Mouse (Mus musculus) ES-CJ7 (cell line): ENCODE data around the gene Ak2.

Source experiments
- DNase-seq: peaks from one replicate; pipeline ENCODE4 v3.0.0; 2011; ENCODE audit warnings: low read depth, low spot score

The Ak2 gene

DNA sequence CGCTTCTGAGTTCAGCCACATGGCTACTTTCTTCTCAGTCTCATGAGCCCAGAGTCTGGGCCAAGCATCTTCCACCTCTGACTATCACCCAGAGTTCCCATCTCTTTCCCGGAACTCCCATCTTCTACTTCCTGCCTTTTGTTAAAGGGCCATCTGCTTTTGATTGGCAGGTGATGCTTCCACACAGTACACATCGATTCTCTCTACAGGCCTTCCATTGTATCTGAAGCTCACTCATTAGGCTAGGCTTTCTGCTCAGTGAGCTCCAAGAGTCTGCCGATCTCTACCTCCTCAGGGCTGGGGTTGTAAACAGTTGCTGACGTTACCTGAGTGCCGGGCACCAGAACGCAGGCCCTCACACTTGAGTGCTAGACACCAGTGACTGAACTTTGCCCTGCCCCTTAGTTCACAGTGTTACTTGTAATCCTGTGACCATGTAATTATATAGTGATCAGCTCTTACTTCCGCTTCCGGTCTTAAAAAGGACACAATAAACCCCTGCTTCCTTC is at the start of gene Ak2:
Gene Ak2, plus strand, starts transcription at position 459 of the 509 bp plus-strand sequence.
- DNase-seq, result peak; percentile 33

DNA sequence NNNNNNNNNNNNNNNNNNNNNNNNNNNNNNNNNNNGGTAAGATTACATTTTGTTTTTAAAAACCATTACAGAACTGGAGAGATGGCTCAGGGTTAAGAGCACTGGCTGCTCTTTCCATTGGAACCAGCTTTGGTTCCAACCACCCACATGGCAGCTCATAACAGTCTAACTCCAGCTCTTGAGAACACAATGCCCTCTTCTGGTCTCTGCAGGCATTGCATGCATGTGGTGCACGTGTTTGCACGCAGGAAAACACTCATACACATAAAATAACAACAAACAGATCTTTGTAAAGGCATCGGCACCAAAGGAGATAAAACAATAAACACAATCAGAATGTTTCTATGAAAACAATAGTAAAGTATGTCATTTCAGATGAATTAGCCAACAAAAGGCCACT is 49.4 kb upstream of the Ak2 start:
- peak; percentile 68 for DNase-seq

DNA sequence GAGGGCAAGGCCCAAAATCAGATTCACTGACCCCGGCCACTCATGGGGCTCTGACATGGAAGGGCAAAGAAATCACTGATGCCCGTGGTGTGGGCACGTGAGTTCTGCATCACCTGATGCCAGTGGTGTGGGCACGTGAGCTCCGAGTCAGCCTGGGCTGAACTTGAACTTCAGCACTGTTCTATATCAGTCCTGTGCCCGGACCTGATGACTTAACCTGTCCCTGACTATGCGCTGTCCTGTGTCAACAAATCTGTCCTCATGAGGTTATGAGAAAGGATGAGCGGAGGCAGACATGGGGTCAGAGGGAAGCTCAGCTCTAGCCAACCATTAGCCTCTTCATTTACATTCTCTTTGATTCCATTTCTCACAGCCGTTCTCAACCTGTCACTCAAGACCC is 45.0 kb upstream of the Ak2 start:
- DNase-seq, result no peak

DNA sequence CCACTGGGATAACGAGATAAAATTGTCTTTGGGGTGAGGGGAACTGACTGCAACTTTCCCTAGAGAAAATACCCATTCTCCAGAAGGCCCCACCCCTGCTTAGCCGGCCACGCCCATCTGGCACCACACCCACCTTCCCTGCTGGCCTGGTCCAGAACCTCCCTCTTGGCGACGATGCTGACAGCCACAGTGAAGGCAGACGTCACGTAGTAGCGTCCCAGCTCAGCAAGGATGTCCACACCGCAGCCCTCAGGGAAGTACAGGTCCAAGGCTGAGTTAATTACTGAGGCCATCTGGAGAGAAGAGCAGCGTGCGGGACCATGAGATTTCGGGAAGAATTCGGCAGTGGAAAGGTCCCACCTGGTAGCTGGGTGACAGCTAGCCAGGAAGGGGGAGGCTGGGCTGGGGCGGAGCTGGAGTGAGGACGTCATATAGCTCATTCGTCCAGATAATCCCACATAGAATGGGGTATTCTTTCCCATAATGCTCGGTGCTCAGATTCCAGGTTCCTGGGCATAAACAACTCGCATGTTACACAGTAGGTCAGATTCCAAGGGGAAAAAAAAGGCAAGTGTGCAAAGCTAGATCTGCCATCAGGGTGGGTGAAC is 44.3 kb upstream of the Ak2 start:
- DNase-seq, result peak; percentile 76

DNA sequence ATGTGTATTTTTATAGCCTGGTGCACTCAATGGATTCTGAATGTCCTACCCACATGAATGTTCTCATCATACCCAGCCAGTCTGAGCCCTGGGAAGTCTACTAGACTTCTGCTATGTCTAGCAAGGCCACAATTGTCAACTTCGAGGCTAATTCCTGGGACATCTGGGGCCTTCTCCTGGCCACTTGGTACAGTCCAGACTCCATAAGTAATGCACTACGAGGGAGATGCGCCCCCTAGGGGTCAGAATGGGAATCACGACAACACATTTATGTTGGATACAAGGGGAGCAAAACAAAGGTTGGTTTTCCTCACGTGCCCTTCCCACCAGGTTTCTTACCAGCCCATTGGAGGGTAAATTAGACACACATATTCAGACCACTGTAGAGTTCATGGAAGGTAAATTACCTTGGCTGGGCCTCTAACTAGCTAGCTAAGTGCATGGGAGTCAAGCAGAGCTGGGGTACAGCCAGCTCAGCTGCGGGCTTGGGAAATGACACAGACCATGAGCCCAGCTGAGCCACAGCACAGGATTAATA is 43.6 kb upstream of the Ak2 start:
- peak; percentile 80 for DNase-seq

DNA sequence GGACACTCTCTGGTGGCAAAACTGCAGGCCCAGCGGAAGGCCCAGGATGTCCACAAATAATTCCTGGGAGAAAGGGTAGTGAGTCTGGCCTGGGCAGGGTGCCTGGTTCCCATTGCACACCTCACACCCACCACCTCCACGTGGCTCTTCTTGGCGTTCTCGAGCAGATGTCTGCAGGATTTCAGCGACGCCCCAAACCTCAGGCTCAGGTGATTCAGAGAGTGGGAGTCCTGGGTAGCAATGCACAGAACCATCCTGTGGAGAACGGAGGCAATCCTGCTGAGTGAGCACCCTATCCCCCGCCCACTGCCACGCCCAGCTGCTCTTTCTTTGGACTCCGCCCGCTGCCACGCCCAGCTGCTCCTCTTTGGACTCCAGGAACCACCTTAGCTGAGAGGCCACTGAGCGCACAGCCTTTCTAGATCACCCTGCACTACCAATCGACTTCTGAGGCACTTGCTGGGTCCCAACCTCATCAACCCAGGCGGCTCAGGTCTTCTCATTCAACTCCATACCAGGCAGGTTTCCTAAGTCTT is 42.2 kb upstream of the Ak2 start:
- peak; percentile 62 for DNase-seq

DNA sequence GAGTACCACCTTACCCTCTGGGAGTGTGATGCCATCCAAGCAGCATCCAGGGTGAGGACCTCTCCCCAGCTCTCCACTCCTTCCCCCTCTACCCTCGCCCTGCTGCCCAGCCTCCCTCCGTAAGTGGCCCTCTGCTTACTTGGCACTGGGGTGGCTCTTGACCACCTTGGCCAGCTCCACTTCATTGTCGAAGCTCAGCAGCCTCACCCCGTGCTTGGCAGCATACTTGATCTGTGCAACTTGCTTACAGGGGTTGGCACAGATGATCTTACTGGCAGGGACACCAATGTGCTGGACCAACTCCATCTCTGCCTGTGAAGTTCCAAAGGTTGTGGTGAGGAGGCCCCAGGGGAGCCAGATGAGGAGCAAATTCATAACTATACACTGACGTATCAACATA is 41.3 kb upstream of the Ak2 start:
- DNase-seq, result no peak

DNA sequence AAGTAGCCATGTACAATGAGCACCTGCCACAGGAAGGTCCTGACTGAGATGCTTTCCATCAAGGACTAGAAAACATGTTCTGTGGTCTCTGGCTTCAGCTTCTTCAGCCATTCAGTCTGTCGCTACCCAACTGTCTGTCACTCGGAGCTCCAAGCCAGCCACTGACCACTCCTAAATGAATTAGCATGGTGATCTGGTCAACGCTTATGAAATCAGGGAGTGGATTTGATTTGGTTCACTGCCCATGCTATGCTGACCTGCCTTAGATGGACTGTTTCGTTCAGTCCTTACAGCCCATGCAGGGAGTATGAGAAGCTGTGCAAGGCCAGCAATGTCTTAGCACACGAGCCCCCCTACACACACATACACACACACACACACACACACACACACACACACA is 37.9 kb upstream of the Ak2 start:
- DNase-seq, result no peak

DNA sequence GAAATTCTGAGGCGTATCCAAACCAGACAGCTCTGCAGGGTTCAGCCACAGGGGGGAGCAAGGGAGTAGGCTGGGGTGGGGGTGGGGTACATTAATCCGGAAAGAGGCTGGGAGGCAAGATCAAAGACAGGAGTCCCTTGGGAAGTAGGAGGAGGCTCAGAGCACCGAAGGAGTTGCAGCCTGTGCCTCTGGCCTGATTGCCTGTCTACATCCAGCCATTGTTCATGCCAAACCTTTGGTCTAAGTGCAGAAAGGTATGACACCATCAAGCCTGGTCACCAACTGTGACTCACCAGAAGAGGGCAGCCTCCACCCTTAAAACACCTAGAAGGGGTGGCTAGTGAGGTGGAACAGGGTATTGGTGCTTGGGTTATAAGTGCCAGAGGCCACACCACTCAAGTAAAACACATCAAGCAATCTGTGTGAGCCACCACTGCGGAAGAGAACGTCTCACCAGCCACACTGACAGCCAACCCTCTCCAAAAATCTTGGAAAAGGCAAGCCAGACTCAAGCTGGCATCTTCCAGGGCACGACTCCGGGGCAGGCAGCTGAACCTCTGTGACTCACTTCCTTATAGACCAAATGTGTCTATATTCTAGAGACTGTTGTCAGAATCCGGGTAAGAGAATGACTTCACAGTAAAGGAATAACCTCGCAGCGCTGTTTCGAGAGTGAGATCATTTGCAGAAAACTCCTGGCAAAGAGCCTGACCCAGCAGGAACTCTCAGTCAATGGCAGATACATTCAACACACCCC is 34.4 kb upstream of the Ak2 start:
- peak; percentile 85 for DNase-seq

DNA sequence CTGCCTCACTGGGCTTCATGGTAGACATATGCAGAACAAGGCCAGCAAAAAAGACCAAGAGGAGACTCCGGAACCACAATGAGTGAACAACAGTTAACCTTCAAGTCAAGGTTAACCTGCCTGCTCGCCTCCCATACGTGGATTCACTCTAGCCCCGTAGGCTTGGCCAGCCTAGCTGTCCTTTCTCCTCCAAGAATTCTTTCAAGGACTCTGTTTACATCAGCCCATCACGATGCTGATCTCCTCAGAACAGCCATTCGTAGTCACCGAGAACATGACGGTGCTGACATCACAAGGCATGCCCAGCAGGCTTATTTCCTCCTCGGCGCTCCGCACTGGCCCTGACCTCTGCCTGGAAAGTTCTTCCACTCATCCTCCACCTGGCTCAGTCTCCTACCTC is 33.6 kb upstream of the Ak2 start:
- no peak for DNase-seq

DNA sequence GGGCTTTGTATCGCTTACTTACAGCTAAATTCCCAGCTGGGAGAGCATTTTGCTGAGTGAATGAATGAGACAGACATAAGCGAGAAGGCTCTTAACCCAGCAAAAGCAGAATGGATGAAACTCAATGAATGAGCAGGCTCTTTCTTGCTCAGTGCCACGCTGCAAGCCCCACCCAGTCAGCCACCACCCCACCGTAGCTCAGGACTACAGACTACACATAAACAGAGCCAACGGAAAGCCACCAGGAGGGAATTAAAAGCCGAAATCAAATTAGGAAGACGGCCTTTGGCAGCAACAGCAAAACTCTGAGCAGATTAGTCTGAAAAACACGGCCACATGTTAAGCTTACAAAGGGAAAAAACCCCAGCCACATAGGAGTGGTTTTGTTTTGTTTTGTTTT is 32.9 kb upstream of the Ak2 start:
- no peak for DNase-seq

DNA sequence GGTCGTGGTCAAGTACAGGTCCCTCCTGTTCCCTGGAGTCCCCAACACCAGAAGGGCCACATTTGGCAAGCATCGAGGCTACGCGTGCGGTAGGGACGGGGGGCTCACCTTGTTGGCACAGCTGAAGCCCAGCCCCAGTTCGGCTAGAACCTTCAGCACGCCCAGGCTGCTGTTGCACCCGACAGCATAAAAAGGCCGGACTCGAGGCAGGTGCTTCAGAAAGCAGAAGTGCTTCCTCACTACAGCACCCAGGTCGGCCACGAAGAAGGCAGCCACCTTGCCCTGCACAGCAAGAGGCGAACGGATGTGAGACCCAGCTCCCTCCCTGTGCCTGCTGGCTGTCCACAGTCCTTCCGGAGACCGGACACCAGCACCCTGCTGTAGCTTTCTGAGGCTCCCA is 32.1 kb upstream of the Ak2 start:
- DNase-seq, result no peak

DNA sequence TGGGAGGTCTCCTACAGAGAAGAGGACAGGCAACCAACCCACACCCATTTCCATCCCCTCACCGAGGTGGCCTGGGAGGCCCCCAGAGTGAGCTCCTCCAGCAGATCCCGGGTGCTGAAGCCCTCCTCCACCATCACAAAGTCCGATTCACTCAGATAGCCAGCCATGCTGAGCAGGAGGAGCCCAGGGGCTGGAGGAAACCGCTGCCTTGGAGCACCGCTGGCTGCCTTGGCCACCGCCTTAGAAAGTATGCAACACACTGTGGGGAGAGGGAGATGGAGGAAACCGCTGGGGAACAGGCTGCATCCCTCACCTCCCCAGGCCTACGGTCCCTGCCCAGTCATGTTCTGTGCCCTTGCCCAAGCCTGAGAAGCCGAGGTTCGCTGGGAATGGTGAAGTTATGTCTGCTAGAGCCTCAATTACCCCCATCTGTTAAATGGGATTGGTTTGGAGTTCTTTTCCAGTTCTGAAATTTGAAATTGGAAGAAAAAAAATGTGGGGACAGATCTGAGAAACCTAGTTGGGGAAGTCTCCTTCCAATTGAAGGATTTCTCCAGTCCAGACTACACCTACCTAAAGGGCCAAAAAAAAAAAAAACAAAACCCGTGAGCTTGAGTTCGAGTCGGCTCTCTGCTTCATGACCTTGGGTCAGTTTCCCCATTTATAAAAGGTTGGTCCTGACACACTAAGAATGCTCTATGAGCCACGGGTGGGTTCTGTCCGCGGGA is 30.3 kb upstream of the Ak2 start:
- DNase-seq, result no peak

DNA sequence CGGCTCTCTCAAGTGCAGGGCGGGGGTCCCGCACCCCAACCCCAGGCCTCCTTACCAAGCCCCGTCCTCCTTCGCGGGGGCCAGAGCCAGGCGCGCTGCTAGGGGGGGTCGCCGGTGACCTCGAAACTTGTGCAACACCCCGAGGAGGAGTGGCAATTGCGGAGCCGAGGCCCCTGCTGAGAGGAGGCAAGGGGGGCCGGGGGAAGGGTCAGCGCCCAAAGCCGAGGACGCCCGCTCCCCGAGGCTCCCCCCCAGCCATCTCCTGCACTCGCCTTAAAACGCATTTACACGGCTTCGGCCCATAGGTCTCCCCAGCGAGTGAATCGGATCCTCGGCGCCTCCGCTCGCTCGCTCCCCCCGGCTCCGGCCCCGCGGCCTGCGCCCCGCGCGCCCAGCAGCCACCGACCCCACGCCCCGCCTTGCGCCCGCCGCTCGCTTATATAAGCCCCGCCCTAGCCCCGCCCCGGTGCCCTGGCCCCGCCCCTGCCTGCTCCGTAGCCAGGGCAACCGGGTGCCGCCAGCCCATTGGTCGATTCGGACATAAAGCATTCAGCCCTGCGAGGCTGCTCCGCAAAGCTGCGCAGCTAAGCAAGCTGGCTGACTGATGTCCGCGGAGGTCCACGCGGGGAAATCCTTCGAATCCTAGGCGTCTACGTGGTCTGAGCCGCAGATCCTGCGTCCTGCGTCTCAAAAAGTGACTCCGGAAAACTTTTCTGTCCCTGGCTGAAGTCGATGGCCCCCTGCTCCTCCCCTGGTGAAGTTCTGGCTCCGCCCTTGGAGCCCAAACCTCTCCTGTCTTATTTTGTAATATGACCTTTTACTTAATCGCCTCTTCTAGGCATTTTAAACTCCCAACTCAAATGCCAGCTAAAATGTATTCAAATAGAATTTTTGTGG is 29.5 kb upstream of the Ak2 start, which contains the start of gene Azin2:
Gene Azin2, minus strand, starts transcription at position 414 of the 897 bp plus-strand sequence.
- peak; percentile 89 for DNase-seq

DNA sequence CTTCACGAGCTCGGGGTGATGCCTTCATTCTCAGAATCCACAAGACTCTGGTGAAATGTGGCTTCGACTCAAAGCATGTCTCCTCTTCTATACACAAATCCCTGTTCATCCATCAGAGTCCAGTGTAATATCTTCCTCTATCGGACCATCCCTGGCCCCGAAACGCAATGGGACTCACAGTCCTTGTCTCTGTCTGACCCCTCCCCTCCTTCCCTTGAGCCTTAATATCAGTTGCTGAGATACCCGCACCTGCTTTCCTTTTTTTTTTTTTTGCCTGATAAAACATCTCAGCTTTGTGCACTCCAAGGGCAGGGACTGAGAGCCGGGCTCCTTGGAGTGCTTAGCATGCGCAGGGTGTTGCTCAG is 28.9 kb upstream of the Ak2 start:
- no peak for DNase-seq

DNA sequence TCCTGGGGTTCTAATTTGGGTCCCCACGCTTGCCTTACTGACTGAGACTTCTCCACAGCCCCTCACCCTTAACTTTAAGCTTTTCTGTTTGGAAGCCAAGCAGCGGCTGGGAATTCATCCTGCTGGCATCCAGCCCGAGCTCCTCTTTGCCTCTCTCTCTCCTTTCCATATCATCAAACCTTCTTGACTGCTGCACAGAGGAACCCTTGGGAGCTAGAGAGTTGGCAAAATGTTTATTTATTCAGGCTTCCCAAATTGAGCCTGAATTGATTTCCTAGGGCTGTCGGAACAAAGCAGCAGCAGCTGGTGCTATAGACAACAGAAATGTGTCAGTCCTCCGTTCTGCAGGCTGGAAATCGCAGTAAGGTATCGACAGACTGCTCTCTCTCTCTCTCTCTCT is 25.0 kb upstream of the Ak2 start:
- DNase-seq, result no peak

DNA sequence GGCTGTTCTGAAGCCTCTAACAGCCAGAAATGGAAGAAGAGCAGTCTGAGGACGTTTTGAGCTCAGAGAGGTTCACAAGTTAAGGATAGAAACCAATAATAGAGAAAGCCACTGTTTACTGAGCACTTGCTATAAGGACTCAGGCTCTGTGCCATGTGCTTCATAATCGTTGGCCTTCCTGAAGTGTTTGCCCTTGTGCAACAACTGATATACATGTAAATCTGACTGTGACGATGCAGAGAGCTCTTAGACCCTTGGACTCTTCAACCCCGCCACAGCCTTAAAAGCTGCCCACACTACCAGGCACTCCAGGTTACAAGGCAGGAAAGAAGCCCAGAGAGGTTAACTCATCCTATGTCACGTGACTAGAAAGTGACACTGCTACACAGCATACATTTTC is 22.7 kb upstream of the Ak2 start:
- DNase-seq, result no peak

DNA sequence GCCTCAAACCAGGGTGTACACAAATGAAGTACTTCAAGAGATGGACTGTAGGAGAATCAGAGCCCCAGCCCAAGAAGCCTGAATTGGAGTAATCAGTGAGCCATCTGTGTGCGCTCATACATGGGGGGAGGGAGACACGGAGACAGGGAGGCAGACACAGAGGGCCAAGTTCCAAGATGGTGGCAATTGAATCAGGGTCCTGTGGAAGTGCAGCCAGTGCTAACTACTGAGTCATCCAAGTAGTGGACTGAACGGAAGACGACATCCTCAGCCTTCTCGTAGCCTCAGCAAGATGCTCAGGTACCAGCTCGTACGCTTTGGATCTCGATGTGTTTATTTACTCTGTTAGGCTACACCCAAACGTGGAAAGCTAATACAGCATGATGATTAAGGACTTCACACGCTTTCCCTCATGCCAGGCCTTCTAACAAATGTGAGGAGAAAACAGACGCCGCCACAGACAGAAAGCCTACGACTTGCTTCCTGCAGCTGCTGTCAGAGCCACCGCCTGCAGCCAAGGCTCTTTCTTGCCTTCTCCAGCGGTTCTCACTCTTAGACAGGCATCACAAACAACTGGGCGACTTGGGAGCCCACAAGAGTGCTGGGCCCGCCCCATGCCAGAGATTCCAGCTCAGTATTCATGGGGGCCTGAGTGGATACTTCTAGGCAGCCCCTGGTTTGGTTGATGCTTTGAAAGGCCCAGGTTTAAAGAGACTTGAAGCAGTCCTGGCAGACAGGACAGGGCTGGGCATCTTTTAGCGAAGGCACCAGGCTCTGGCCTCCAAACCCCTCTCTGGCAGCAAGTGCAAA is 21.9 kb upstream of the Ak2 start:
- DNase-seq, result no peak

DNA sequence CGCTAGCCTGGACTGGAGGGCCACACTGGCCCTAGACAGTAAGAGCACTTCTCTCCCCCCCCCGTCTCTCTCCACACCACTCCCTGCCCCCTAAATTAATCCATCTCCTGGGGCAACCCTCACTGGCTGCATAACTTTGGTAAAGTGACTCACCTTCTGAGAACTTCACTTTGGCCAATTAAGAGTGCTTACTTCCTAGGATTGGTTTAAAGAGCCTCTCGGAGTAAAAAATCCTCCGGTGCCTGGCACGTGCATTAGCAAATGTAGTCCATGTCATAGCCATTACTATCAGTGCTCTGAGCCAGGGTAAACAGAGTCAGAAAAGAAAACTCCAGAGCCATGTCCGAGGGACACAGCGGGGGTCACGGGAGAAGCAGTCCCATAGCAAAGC is 21.3 kb upstream of the Ak2 start:
- no peak for DNase-seq

DNA sequence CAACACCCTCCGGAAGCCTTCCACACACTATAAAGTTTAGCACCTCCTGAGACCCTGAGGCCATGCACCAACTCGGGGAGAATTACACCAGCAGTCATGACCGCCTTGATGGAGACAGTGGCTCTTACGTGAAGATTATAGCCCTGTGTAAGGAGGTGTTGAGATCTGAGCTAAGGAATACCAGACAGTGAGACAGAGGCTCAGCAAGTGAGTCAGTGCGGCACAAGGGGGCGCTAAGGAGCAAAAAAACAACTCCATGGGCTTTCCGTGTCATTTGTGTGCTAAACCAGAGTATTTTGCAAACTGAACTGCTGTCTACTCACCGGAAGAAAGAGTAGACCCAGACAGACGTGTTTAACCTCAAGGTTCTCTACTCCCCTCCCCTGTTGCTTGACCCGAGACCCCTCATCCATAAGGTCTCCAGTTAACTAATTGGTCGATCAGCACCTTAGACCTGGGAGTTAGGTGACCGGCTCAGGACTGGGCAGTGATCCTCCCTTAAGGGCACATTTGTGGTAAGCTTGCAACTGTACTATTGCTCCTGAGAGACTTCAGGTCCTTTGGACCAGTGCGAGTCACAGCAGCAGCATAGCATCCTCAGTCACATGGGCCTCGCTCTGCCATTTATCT is 20.6 kb upstream of the Ak2 start:
- DNase-seq, result peak; percentile 79
